Mouse (Mus musculus) left cerebral cortex, adult 6 months (tissue): ENCODE data around the gene Olfr1303. TPM values are rescaled to one million over a fixed set of nuclear protein-coding genes. Genes with fewer than 3 reads are reported as not detected.

Experiments
- long read RNA-seq, 2 experiments: library from polyadenylated mRNA; unstranded; transcript quantifications; one replicate each; pipeline ENCODE4 v2.0.0; 2019 to 2020
- polyA plus RNA-seq: library from polyadenylated mRNA; unstranded; fragments of <200 nt; fragmentation: Nextera tagmentation; gene quantifications from 2 replicates; pipeline ENCODE4 v1.2.3, GENCODE M21; 2021

Gene Olfr1303
- not detected in 2 replicates for polyA plus RNA-seq
- long read RNA-seq, experiment 1: 0 reads
- long read RNA-seq, experiment 2: 0 reads

DNA sequence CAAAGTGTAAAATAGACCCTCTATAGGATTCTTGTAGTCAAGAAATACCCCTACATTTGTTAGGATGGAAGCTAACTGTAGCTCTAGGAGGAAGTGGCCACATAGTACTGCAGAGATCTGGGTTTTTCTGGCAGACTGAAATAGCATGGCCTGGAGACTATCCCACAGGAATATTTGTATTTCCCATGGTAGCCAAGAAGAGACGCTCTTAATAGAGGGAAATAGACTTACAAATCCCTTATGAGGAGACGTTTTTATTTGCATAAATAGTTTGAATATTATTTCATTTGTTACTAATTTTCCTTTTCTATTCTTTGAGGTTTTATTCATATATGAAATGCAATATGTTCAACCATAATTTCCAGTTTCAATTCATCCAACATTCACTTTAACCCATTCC, at the start of gene Olfr1303:
Gene Olfr1303 (minus strand): TSS at position 101 of the 400 bp plus-strand sequence.

DNA sequence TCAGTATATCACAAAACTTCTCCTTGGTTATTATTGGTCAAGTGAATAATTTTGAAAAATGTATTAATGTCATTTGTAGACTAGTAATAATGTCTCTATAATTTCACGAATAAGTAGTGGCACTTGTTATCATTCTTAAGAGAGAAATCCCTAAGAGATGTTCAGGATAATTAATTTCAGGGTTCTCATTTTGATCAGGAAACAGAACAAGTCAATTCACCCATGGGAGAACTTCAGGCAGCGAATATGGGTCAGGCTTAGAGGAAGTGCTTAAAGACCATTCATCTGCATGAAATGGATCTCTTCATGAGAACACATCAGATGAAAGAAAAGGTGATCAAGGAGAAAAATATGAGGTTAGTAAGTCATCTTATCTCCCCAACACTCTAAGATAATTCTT, 43.0 kb downstream of the Olfr1303 start, which contains the start of gene Olfr1302:
Gene Olfr1302 (plus strand): TSS at position 301 of the 400 bp plus-strand sequence.

Other genes with a start within 250 kb of the Olfr1303 start
- 0.01 TPM in 1 of 2 replicates, not detected in the other for gene Olfr1297, start 193.8 kb downstream of the Olfr1303 start, polyA plus RNA-seq
- not detected in 2 replicates for gene Olfr1298, start 171.1 kb downstream of the Olfr1303 start, polyA plus RNA-seq
- not detected in 2 replicates for gene Olfr1299, start 158.9 kb downstream of the Olfr1303 start, polyA plus RNA-seq
- gene Olfr1301, start 69.3 kb downstream of the Olfr1303 start, polyA plus RNA-seq: not detected in 2 replicates
- gene Olfr1302, start 42.9 kb downstream of the Olfr1303 start, polyA plus RNA-seq: not detected in 2 replicates
- not detected in 2 replicates for gene Olfr1305, start 56.8 kb upstream of the Olfr1303 start, polyA plus RNA-seq
- not detected in 2 replicates for gene Olfr1306, start 95.9 kb upstream of the Olfr1303 start, polyA plus RNA-seq
- not detected in 2 replicates for gene Olfr1307, start 129.1 kb upstream of the Olfr1303 start, polyA plus RNA-seq
- gene Olfr1308, start 144.6 kb upstream of the Olfr1303 start, polyA plus RNA-seq: not detected in 2 replicates
- not detected in 2 replicates for gene Olfr1309, start 169.9 kb upstream of the Olfr1303 start, polyA plus RNA-seq
- not detected in 2 replicates for gene Olfr1310, start 192.4 kb upstream of the Olfr1303 start, polyA plus RNA-seq
- not detected in 2 replicates for gene Olfr1311, start 204.1 kb upstream of the Olfr1303 start, polyA plus RNA-seq
- not detected in 2 replicates for gene Olfr1312, start 229.9 kb upstream of the Olfr1303 start, polyA plus RNA-seq